In genomic region chr19:36133064-36133463, GRCm38 (mm10) we compare ENCODE assay signal across 24 mouse cellular contexts. TPM values are rescaled to one million over a fixed set of nuclear protein-coding genes. Genes with fewer than 3 reads are reported as not detected.
"Had no signal": no experiment of that assay in that cellular context is flagged by ENCODE, and none has a peak within 500 bp of the region (broad histone marks: within the 10 kb centered on the region; RNA-seq: fewer than 3 reads in every experiment).

No protein-coding gene starts in this region.

- H3K27ac ChIP-seq: kidney, postnatal 0 days; layer of hippocampus, adult 2 months; limb, embryonic 10.5 days; limb, embryonic 13.5 days; liver, embryonic 15.5 days had no signal

- H3K9me3 ChIP-seq: limb, embryonic 10.5 days; limb, embryonic 13.5 days; liver, embryonic 15.5 days had no signal

- H3K9ac ChIP-seq: limb, embryonic 13.5 days; liver, embryonic 15.5 days had no signal

- H3K4me3 ChIP-seq: layer of hippocampus, adult 2 months; limb, embryonic 10.5 days; limb, embryonic 13.5 days; liver, embryonic 15.5 days had no signal

- H3K4me1 ChIP-seq: liver, embryonic 15.5 days had no signal

- H3K36me3 ChIP-seq: limb, embryonic 10.5 days; limb, embryonic 13.5 days; liver, embryonic 15.5 days had no signal

- H3K27me3 ChIP-seq: limb, embryonic 13.5 days; liver, embryonic 15.5 days had no signal

- DNase-seq: kidney, postnatal 25 days; layer of hippocampus, adult 9-11 months; lung, adult 2 months; lung, postnatal 14 days; lung, postnatal 4 days; midbrain, embryonic 14.5 days; thymus, adult 18-20 months; thymus, postnatal 36 days had no signal

- H3K4me2 ChIP-seq: limb, embryonic 13.5 days; liver, embryonic 11.5 days; liver, embryonic 15.5 days; midbrain, embryonic 11.5 days had no signal

RNA-seq across cellular contexts. Expression of gene Ankrd1, which starts 13.2 kb away (rescaled TPM):
- total RNA-seq: layer of hippocampus, adult 2 months; layer of hippocampus, postnatal 25 days; left cerebral cortex, adult 18-20 months; left cerebral cortex, postnatal 25 days; megakaryocyte progenitor cell, adult 5-6 weeks; megakaryocyte-erythroid progenitor cell, adult 5-6 weeks; midbrain, postnatal 0 days had no signal
- polyA plus RNA-seq: midbrain, embryonic 11.5 days; neural tube, embryonic 14.5 days; small intestine, adult 2 months; testis, adult 2 months had no signal
